Mouse (Mus musculus) heart, adult 2 months (tissue): ENCODE measurements at regions not wholly inside any gene's neighbourhood (a gene's known extent, or its start where the extent isn't known, plus 50 kb on each side); places are given as distances from the start of the nearest gene placed in this dataset.

ENCODE experiments used
- CTCF ChIP-seq: fragments of 200-600 bp; IDR thresholded peaks from 2 replicates; pipeline ENCODE4 v1.8.1; 2022; ENCODE audit warnings: antibody characterized with exemption, mild to moderate bottlenecking, moderate library complexity
- EP300 ChIP-seq: fragments of 200-500 bp; IDR thresholded peaks from 2 replicates; pipeline ENCODE4 v1.6.1; 2011; ENCODE audit warnings: low read depth, low read length, control low read depth; ENCODE audit not compliant: insufficient read depth
- POLR2A ChIP-seq: fragments of 200-500 bp; IDR thresholded peaks from 2 replicates; pipeline ENCODE4 v1.6.1; 2011; ENCODE audit warnings: mild to moderate bottlenecking, low read depth, low read length, control low read depth; ENCODE audit not compliant: insufficient read depth

- TF ChIP-seq EP300 (no peak), CTCF (no peak), POLR2A (no peak)
Measured at GRCm38 (mm10) chr7:36958255-36958654, 260.3 kb downstream of the Tshz3 start.
